Mouse (Mus musculus) lung, embryonic 14.5 days (tissue): Measurements from ENCODE around the gene Cux2. TPM values are rescaled to one million over a fixed set of nuclear protein-coding genes. Genes with fewer than 3 reads are reported as not detected.
A peak's percentile ranks its signal among the peaks of the same experiment; 100 is the strongest.

ENCODE experiments used
- ATAC-seq: fragments of 200-750 bp; cut with Nextera tagmentation; 2 replicates; pipeline ENCODE4 v1.8.0; 2017; ENCODE audit warnings: mild to moderate bottlenecking, moderate TSS enrichment, moderate library complexity; ENCODE audit not compliant: insufficient read depth
- DNase-seq: peaks from one replicate; pipeline ENCODE4 v3.0.0-alpha.2; 2015
- H3K27ac ChIP-seq: fragments of 300-500 bp; sonication (generic); 2 replicates; pipeline ENCODE4 v1.5.1; 2014; ENCODE audit warnings: low read depth, mild to moderate bottlenecking, moderate library complexity
- H3K27me3 ChIP-seq: fragments of 300-500 bp; sonication (generic); 2 replicates; pipeline ENCODE4 v1.6.1; 2014; ENCODE audit warnings: low read length, control low read depth; ENCODE audit not compliant: insufficient read depth
- H3K36me3 ChIP-seq: fragments of 300-500 bp; sonication (generic); 2 replicates; pipeline ENCODE4 v1.6.1; 2014; ENCODE audit warnings: control low read depth; ENCODE audit not compliant: insufficient read depth
- H3K4me1 ChIP-seq: fragments of 300-500 bp; sonication (generic); 2 replicates; pipeline ENCODE4 v1.6.1; 2014; ENCODE audit warnings: antibody characterized with exemption, control low read depth; ENCODE audit not compliant: insufficient read depth
- H3K4me2 ChIP-seq: fragments of 300-500 bp; sonication (generic); 2 replicates; pipeline ENCODE4 v1.6.1; 2014; ENCODE audit warnings: mild to moderate bottlenecking
- H3K4me3 ChIP-seq: fragments of 300-500 bp; sonication (generic); 2 replicates; pipeline ENCODE4 v1.5.1; 2014; ENCODE audit warnings: low read depth, low read length
- H3K9ac ChIP-seq: fragments of 300-500 bp; sonication (generic); 2 replicates; pipeline ENCODE4 v1.6.1; 2014
- H3K9me3 ChIP-seq: fragments of 300-500 bp; sonication (generic); 2 replicates; pipeline ENCODE4 v1.6.1; 2016; ENCODE audit warnings: low read depth, low read length, control low read depth
- CTCF ChIP-seq: IDR thresholded peaks from 2 replicates; pipeline ENCODE4 v1.5.1; 2016; ENCODE audit warnings: antibody characterized with exemption, low read depth
- WGBS: fragments of 180-500 bp; shearing (Covaris S2); extraction: QIAGEN DNeasy Blood & Tissue Kit; methylation state at CpG from one replicate; pipeline ENCODE4 v1.1.7; 2014; 5-methylcytosine and 5-hydroxymethylcytosine counted together
- polyA plus RNA-seq: library from polyadenylated mRNA; unstranded; fragments of >200 nt; fragmentation: Nextera tagmentation; extraction: Ambion mirVana; gene quantifications from 2 replicates; pipeline ENCODE4 v1.2.1, GENCODE M21; 2014

The Cux2 gene
- polyA plus RNA-seq, 1 experiment from 2014 or later = 4.0 TPM

DNA sequence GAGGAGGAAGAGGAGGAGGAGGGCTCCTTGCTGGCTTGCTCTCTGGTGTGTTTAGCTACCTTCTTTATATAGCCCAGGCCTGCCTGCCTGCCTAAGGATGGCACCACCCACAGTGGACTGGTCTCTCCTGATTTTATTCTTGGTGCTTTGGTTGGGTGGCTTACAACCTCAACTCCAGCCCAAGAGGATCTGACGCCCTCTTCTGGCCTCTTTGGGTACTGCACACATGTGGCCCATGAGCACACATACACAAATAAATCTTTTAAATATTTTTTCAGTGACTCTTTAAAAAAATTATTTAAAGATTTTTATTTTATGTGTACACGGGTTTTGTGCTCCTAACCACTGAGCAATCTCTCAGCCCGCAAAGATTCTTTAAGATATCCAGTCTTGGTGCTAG, 25.8 kb upstream of the Cux2 start:
- Histone ChIP-seq H3K9me3 (no peaks in the 10 kb centered on the region), H3K27me3 (no peaks in the 10 kb centered on the region), H3K4me3 (no peak overlapping the region), H3K4me1 (no peaks in the 10 kb centered on the region), H3K36me3 (no peaks in the 10 kb centered on the region), H3K9ac (no peak overlapping the region), H3K4me2 (no peak overlapping the region), H3K27ac (no peak overlapping the region)
- TF ChIP-seq CTCF = peak; percentile 46; the same call in 1 of the 2 replicates
- 61% methylated on average over 3 of the region's 3 CpGs for WGBS
- no peak for DNase-seq
- ATAC-seq = no peak

DNA sequence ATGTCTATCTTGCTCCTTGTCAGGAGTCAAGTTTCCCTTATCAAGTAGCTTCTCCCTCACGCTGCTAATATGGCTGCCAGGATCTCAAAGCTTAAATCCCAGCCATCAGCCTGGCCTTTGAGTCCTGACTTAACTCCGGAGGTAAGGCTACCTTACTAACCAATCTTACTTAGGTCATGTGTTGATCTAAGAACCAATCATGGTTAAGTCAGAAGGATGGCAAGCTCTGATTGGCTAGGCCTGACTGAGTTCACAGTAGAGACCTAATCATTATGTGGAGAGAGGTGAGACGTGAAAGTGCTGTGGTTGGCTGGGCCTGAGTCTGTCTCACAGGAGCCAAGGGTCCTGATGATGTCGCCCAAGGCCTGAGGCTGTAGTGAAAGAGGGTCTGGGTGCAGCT, 22.1 kb upstream of the Cux2 start:
- Histone ChIP-seq H3K9me3 (no peaks in the 10 kb centered on the region), H3K36me3 (no peaks in the 10 kb centered on the region), H3K4me2 (no peak overlapping the region), H3K4me1 (no peaks in the 10 kb centered on the region), H3K27ac (no peak overlapping the region), H3K4me3 (no peak overlapping the region), H3K9ac (no peak overlapping the region), H3K27me3 (no peaks in the 10 kb centered on the region)
- no peak for DNase-seq
- ATAC-seq = no peak
- no peak for TF ChIP-seq CTCF
- WGBS = 70% methylated on average over 4 of the region's 4 CpGs

DNA sequence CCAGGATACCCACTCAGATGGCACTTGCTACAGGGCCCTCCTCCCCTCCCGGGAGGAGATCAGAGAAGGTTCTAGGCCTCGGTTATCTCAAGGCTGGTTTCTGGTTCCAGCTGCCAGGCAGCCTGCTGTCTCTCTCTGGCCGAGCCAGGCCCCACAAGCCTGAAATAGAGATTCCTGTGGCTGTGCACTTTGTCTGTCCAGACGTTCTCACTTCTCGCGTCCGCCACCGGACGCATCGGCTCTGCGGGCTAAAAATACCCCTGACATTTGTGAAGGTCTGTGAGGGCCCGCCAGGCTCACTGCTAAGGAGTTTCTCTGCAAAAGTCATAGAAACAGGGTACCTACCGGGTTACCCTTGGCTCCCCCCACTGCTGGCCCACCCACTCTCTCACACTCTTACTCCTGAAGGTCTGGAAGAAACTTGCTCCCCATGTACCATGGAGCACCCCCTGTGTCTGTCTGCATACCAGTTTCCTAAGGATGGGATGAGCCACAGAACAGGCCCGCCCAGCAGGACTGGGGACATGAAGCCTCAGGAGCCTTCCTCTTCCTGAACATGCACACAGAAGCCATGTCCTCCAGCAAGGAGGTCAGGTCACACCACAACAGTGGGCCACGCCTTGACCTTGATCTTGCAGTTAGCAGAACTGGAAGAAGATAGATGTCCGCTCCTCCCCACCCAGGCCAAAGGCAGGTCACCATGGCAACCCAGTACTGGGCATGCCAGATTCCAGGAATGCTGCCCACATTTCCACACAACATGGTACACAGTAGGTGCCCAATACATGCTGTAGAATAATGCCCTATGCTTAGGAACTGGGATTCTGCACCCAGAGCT, 21.3 kb upstream of the Cux2 start:
- H3K27me3 ChIP-seq = no peaks in the 10 kb centered on the region
- 60% methylated on average over 16 of the region's 16 CpGs for WGBS
- TF ChIP-seq CTCF = no peak
- no peaks in the 10 kb centered on the region for H3K9me3 ChIP-seq
- no peaks in the 10 kb centered on the region for H3K4me1 ChIP-seq
- no peaks in the 10 kb centered on the region for H3K36me3 ChIP-seq
- DNase-seq (peak; percentile 37), ATAC-seq (no peak)
- no peak overlapping the region for H3K4me2 ChIP-seq
- H3K4me3 ChIP-seq = no peak overlapping the region
- no peak overlapping the region for H3K9ac ChIP-seq
- H3K27ac ChIP-seq = peak overlapping the region; percentile 50; the same call in 1 of the 2 replicates

DNA sequence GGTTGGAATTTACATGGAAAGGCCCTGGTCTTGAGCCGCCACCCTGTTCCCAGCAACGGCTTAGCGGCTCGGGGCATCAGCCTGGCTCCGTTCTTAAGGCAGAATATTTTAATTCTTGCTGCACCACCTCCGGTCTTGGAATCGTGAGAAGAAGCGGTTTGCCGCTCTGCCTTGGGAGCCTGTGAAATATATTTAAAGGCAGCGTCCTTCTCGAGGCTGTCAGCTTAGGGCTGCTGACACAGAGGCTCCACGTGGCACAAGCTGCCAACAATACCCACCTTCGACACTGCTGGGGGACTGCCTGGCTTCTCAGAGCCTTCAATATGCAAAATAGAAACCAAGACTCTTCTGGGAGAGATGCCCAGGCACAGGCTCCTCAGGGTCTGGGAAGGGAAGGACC, 18.7 kb upstream of the Cux2 start:
- Histone ChIP-seq H3K4me3 (no peak overlapping the region), H3K4me2 (no peak overlapping the region), H3K36me3 (no peaks in the 10 kb centered on the region), H3K27ac (no peak overlapping the region), H3K27me3 (no peaks in the 10 kb centered on the region), H3K9me3 (no peaks in the 10 kb centered on the region), H3K9ac (no peak overlapping the region), H3K4me1 (no peaks in the 10 kb centered on the region)
- TF ChIP-seq CTCF = no peak
- WGBS = 66% methylated on average over 13 of the region's 13 CpGs
- DNase-seq (no peak), ATAC-seq (no peak)

- Histone ChIP-seq H3K27me3 (no peaks in the 10 kb centered on the region), H3K36me3 (no peaks in the 10 kb centered on the region), H3K9me3 (no peaks in the 10 kb centered on the region), H3K9ac (no peak overlapping the region), H3K4me1 (peaks cover 8% of the 10 kb centered on the region), H3K27ac (no peak overlapping the region), H3K4me2 (no peak overlapping the region), H3K4me3 (no peak overlapping the region)
- no peak for TF ChIP-seq CTCF
- no peak for DNase-seq
- ATAC-seq = no peak
- 65% methylated on average over 25 of the region's 25 CpGs for WGBS
Measured at GRCm38 (mm10) chr5:122063204-122063933, 13.5 kb upstream of the Cux2 start.

DNA sequence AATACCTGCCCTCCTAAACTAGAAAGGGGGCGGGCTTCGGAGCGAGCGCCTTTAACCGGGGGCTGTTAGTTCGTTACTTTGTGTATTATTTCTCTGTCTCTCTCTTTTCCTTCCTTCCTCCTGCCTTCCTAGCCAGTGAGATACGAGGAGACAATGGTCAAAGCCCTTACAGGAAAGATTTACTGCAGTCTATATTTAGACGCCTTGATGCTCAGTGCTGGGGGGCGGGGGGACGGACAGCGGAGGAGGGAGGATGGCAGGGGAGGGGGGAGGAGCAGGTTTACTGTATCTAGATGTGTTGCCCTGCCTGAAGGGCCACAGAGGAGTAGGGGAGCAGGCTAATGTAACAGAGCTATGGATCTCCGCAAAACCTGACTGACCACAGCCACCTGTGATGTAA, 12.6 kb upstream of the Cux2 start:
- Histone ChIP-seq H3K9me3 (no peaks in the 10 kb centered on the region), H3K4me1 (peaks cover 8% of the 10 kb centered on the region), H3K27me3 (no peaks in the 10 kb centered on the region), H3K4me3 (no peak overlapping the region), H3K27ac (no peak overlapping the region), H3K9ac (no peak overlapping the region; the same call in 1 of the 2 replicates), H3K36me3 (no peaks in the 10 kb centered on the region), H3K4me2 (peak overlapping the region; percentile 39; the same call in 1 of the 2 replicates)
- DNase-seq (no peak), ATAC-seq (0 out of 2 replicates have a peak, but pooled peaks have one; percentile 13)
- 27% methylated on average over 12 of the region's 12 CpGs for WGBS
- TF ChIP-seq CTCF = no peak

- WGBS = 23% methylated on average over 10 of the region's 12 CpGs
- TF ChIP-seq CTCF = no peak
- Histone ChIP-seq H3K36me3 (no peaks in the 10 kb centered on the region), H3K9me3 (no peaks in the 10 kb centered on the region), H3K9ac (no peak overlapping the region), H3K4me3 (no peak overlapping the region), H3K4me1 (peaks cover 8% of the 10 kb centered on the region), H3K4me2 (peak overlapping the region; percentile 36), H3K27me3 (no peaks in the 10 kb centered on the region), H3K27ac (no peak overlapping the region)
- DNase-seq (peak; percentile 62), ATAC-seq (no peak)
Measured at GRCm38 (mm10) chr5:122060767-122061333, 10.9 kb upstream of the Cux2 start.
